Comparison of ENCODE assay signal across 10 mouse cellular contexts in the genomic region with DNA sequence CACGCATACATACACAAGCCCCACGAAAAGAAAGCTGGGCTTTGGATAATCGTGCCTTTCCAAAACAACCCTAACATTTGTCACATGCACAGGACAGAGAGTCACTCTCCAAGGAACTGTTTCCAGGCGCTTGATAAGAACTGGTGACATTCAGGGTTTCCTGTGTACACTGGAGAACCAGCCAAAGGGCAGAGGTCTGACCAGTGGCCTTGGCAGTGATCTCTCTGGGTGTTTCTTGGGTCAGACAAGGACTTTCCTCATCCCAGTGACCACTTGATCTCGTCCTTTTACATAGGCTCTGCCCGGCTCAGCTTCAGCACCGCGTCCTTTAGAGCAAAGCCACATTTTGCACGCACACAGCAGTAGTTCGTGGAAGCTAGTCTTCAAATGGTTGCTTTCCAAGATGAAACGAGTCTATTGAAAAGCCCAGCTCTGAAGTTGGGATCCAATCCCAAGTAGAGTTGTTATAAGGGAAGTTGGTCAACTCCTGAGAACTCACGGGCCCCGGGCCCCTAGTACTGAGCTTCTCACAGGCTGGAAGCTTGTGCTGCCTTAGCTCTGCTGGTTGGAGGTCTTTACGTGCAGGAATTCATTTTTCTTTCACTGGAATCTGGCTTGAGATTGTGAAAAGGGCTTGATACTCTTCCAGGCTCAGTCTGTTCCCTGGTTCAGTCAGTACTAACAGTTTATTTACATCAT. TPM values are rescaled to one million over a fixed set of nuclear protein-coding genes. Genes with fewer than 3 reads are reported as not detected.
DNase-seq lines count a peak whose midpoint lies in the region; ATAC-seq and TF ChIP-seq lines count a peak whose summit lies in the region.
"Had no signal": no experiment of that assay in that cellular context is flagged by ENCODE, and none has a peak within 500 bp of the region (broad histone marks: within the 10 kb centered on the region; RNA-seq: fewer than 3 reads in every experiment).

No protein-coding gene starts in this region.

- H3K4me1 ChIP-seq in limb, embryonic 13.5 days, result peaks cover 21% of the 10 kb centered on the region

- H3K36me3 ChIP-seq in limb, embryonic 13.5 days, result peaks cover 6% of the 10 kb centered on the region; the same call in 1 of the 2 replicates

- no peak overlapping the region for H3K9ac ChIP-seq in limb, embryonic 13.5 days

- peak; percentile 16; the same call in 1 of the 2 replicates for ATAC-seq in limb, embryonic 13.5 days (ENCODE audit: low FRiP score, low read depth)
- ATAC-seq: activated CD4-positive, CD25-positive, alpha-beta regulatory T cell, adult 4 months had no signal

- peak overlapping the region; percentile 82 for H3K27ac ChIP-seq in limb, embryonic 13.5 days
- H3K27ac ChIP-seq in left cerebral cortex, adult 2 months, result no peak overlapping the region

- no peaks in the 10 kb centered on the region for H3K9me3 ChIP-seq in limb, embryonic 13.5 days

- H3K4me3 ChIP-seq in limb, embryonic 13.5 days, result no peak overlapping the region
- no peak overlapping the region for H3K4me3 ChIP-seq in left cerebral cortex, adult 2 months

- intact Hi-C loops in left cerebral cortex, adult 2 months (cut with DNase I), result loop anchor here (5.0 kb wide), 1 partner anchor 34 kb away; the partner anchor contains the start of gene Nt5e

- H3K4me2 ChIP-seq in limb, embryonic 13.5 days (replicated peaks), result no peak overlapping the region

- TF ChIP-seq CTCF in left cerebral cortex, adult 2 months (IDR thresholded peaks at IDR 0.05), result no peak

- DNase-seq in cerebellum, adult 9-11 months, result peak; percentile 7
- DNase-seq in cerebellum, adult 8-10 months, result no peak
- DNase-seq in 416B (ENCODE audit: low read depth), result peak; percentile 91
- peak; percentile 69 to 72 for DNase-seq in heart, adult 9 months (ENCODE audit: low spot score in 2 of 2)
- no peak for DNase-seq in yolk sac, embryonic 10.5 days (ENCODE audit: low spot score)
- DNase-seq in left cerebral cortex, adult 2 months (ENCODE audit: extremely low spot score in 1 of 2, low spot score in 2 of 2), result no peak
- no peak for DNase-seq in ovary, postnatal 36 days (ENCODE audit: low spot score)
- DNase-seq: thymus, postnatal 25 days had no signal

- H3K27me3 ChIP-seq in limb, embryonic 13.5 days, result no peaks in the 10 kb centered on the region

- 74% methylated on average over 14 of the region's 14 CpGs for WGBS in limb, embryonic 13.5 days

RNA-seq across cellular contexts. Expression of gene Nt5e, which starts 34.4 kb away (rescaled TPM):
- polyA plus RNA-seq in limb, embryonic 13.5 days (2015; fragmentation: Nextera tagmentation; extraction: Ambion mirVana), result 10.4 and 13.2 TPM in 2 replicates
- total RNA-seq in left cerebral cortex, adult 2 months (2021), result 1 to 10 TPM; 2.9 TPM

Comparison
In these comparisons a context has a peak if more than half of its experiments do, and no peak if none do; other contexts are left out.
1. DNase-seq: peak in cerebellum, adult 9-11 months (single experiment), 416B (single experiment) and heart, adult 9 months (2 of 2); none in cerebellum, adult 8-10 months (single experiment), yolk sac, embryonic 10.5 days (single experiment), left cerebral cortex, adult 2 months (0 of 2) and ovary, postnatal 36 days (single experiment).